Mouse (Mus musculus): Measurements from ENCODE around the gene Col20a1. TPM values are rescaled to one million over a fixed set of nuclear protein-coding genes. Genes with fewer than 3 reads are reported as not detected.

The Col20a1 gene
- polyA plus RNA-seq, 1 experiment from 2014 or later = 1.2 TPM

DNA sequence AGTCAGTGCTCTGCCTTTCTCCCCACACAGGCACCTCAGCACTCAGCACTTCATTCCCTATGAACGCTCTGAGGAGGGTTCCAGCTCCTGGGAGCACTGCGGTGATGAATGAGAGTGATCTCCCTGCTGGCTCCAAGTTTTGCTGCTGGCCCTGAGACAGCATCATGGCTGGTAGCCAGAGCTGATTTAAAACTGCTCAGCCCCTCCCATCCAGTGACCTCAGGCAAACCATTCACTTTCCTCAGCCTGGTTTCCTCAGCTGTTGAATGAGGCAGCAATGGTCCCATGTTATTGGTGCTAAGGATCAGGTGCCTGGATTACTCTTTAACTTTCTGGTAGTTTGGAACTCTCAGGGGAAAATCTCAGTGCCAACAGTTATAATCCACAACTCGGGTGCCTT lies 57.1 kb downstream of the Col20a1 start, which contains the start of gene Chrna4:
Gene Chrna4, minus strand, starts transcription at position 110 of the 400 bp plus-strand sequence.
- WGBS = 32% methylated on average over 3 of the region's 3 CpGs
- ATAC-seq (ENCODE audit: low read depth) = peak; percentile 29; the same call in 1 of the 2 replicates
- Histone ChIP-seq H3K9ac (peak within 1 kb of the TSS; percentile 41; the same call in 1 of the 2 replicates), H3K9me3 (no peaks in the 10 kb centered on the region), H3K4me3 (no peak within 1 kb of the TSS), H3K27ac (replicated peaks) (peak within 1 kb of the TSS; percentile 59), H3K4me2 (no peak within 1 kb of the TSS), H3K4me1 (replicated peaks) (peaks cover 51% of the 10 kb centered on the region), H3K27me3 (peaks cover 17% of the 10 kb centered on the region), H3K36me3 (no peaks in the 10 kb centered on the region)

GRCm38 (mm10) chr2:181044001-181044400 lies 57.7 kb downstream of the Col20a1 start:
- H3K4me1 ChIP-seq (replicated peaks) = peaks cover 54% of the 10 kb centered on the region
- no peaks in the 10 kb centered on the region for H3K9me3 ChIP-seq
- H3K27me3 ChIP-seq = peaks cover 17% of the 10 kb centered on the region
- no peak overlapping the region for H3K4me2 ChIP-seq
- no peaks in the 10 kb centered on the region for H3K36me3 ChIP-seq
- H3K4me3 ChIP-seq = no peak overlapping the region
- ATAC-seq (ENCODE audit: low read depth) = no peak
- 3% methylated on average over 3 of the region's 3 CpGs for WGBS
- H3K27ac ChIP-seq (replicated peaks) = peak overlapping the region; percentile 59; the same call in 1 of the 2 replicates
- no peak overlapping the region for H3K9ac ChIP-seq

DNA sequence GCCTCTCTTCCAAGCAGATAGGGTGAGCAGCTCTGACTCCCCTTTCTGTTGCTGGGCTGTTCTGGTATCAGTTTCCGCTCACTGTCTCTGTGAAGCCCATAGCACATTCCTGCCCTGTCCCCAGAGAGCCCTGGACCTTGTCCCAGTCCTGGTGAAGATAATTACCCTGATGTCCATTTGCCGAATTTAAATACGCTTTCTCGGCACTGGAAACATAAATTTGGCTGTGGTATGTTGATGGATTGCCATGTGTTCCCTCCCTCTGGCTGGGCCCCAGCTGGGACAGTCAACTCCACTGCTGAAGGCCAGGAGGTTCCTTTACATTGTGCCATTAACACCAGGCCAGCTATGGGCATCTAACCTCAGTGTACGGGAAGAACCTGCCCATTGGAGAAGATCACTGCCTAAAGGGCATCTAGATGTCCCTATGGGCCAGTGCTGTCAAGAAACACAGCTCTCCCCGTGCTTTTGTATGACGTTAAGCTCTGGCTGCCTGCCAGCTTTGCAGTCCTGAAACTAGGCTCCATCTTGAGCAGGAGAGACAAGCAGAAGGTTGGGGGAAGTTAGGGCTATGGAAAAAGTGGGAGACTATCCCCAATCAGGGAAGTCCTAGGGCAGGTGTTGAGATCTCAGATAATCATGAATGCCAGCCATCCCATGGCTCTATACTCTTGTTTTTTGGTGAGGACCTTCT lies 62.1 kb downstream of the Col20a1 start:
- Histone ChIP-seq H3K36me3 (no peaks in the 10 kb centered on the region), H3K4me2 (no peak overlapping the region), H3K4me1 (replicated peaks) (peaks cover 36% of the 10 kb centered on the region), H3K9ac (no peak overlapping the region), H3K27ac (replicated peaks) (no peak overlapping the region), H3K9me3 (no peaks in the 10 kb centered on the region), H3K4me3 (no peak overlapping the region), H3K27me3 (no peaks in the 10 kb centered on the region)
- no peak for ATAC-seq (ENCODE audit: low read depth)
- 20% methylated on average over 7 of the region's 7 CpGs for WGBS

- H3K36me3 ChIP-seq = no peaks in the 10 kb centered on the region
- no peaks in the 10 kb centered on the region for H3K9me3 ChIP-seq
- no peak overlapping the region for H3K27ac ChIP-seq (replicated peaks)
- peaks cover 32% of the 10 kb centered on the region for H3K4me1 ChIP-seq (replicated peaks)
- whole genome bisulfite sequencing = 81% methylated on average over 9 of the region's 9 CpGs
- no peak for ATAC-seq (ENCODE audit: low read depth)
- H3K27me3 ChIP-seq = no peaks in the 10 kb centered on the region
- no peak overlapping the region for H3K9ac ChIP-seq
- H3K4me3 ChIP-seq = no peak overlapping the region
- H3K4me2 ChIP-seq = no peak overlapping the region
These were observed 62.7 kb downstream of the Col20a1 start for GRCm38 (mm10) chr2:181048986-181049385.

DNA sequence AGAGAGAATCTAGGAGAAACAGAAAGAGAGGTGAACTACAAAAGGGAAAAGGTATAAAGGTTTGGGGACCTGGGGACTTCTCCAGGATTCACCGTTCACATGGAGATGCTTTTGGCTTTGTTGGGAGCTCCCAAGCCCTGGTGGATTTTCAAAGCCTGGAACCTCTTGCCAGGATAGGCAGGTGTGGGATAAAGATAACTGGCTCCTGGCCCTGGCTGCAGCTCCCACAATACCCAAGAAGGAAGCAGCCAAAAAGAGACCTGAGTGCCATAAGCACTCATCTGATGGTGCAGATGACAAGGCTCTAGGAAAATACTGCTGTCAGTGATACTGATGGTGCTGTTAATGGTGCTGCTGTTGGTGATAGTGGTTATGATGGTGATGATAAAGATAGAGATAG lies 65.8 kb downstream of the Col20a1 start:
- Histone ChIP-seq H3K27me3 (no peaks in the 10 kb centered on the region), H3K9ac (no peak overlapping the region), H3K27ac (replicated peaks) (no peak overlapping the region), H3K4me2 (no peak overlapping the region), H3K36me3 (no peaks in the 10 kb centered on the region), H3K4me3 (no peak overlapping the region), H3K9me3 (no peaks in the 10 kb centered on the region), H3K4me1 (replicated peaks) (peaks cover 33% of the 10 kb centered on the region)
- 89% methylated on average over 1 of the region's 1 CpGs for WGBS
- ATAC-seq (ENCODE audit: low read depth) = no peak

GRCm38 (mm10) chr2:181057341-181057740 lies 71.0 kb downstream of the Col20a1 start:
- Histone ChIP-seq H3K9me3 (no peaks in the 10 kb centered on the region), H3K4me1 (replicated peaks) (peaks cover 32% of the 10 kb centered on the region), H3K4me2 (no peak overlapping the region), H3K4me3 (no peak overlapping the region), H3K36me3 (no peaks in the 10 kb centered on the region), H3K9ac (no peak overlapping the region), H3K27ac (replicated peaks) (no peak overlapping the region), H3K27me3 (no peaks in the 10 kb centered on the region)
- no peak for ATAC-seq (ENCODE audit: low read depth)
- WGBS = 30% methylated on average over 8 of the region's 8 CpGs

DNA sequence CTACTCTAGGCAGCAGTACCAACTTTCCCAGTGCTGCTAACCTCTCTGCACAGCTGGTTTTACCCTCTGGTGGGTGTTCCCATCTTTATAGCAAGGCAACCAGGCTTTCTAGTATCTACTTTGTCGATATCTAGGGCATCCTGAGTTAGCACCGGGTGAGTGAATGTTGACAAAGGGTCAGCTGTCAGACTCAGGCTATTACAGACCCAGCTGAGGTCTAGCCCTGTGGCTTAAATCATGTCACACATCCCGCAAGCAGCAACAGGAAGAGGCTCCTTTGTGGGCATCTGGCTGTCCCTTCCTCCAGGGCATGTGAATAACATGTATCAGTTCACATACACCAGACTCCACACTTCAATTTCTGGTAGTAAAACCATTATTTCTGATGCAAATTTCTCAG lies 71.9 kb downstream of the Col20a1 start:
- 2% methylated on average over 3 of the region's 3 CpGs for WGBS
- Histone ChIP-seq H3K36me3 (no peaks in the 10 kb centered on the region), H3K4me1 (replicated peaks) (peaks cover 32% of the 10 kb centered on the region), H3K9me3 (no peaks in the 10 kb centered on the region), H3K27me3 (no peaks in the 10 kb centered on the region), H3K27ac (replicated peaks) (no peak overlapping the region), H3K4me3 (no peak overlapping the region), H3K9ac (no peak overlapping the region), H3K4me2 (no peak overlapping the region)
- ATAC-seq (ENCODE audit: low read depth) = peak; percentile 43; the same call in 1 of the 2 replicates

GRCm38 (mm10) chr2:181060127-181060526 lies 73.8 kb downstream of the Col20a1 start:
- H3K4me1 ChIP-seq (replicated peaks) = peaks cover 29% of the 10 kb centered on the region
- H3K4me2 ChIP-seq = no peak overlapping the region
- peak; percentile 66 for ATAC-seq (ENCODE audit: low read depth)

DNA sequence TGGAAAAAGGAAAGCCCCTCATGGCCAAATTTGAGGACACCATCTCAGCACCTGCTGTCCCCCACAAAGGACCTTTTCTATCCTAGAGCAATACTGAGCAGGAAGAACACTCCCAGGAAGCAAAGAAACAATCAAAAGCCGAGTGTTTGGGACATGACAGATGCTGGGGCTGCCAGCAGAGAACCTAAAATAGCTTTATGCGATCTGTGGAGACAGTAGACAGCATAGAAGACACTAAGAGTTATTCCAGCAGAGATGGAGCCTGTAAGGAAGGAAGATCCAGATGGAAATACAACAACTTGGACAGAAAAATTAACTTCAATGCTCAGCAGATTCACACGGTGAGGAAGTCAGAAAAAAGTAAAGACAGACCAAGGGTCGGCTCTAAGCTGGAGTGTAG lies 79.5 kb downstream of the Col20a1 start:
- no peaks in the 10 kb centered on the region for H3K9me3 ChIP-seq
- no peak overlapping the region for H3K4me3 ChIP-seq
- H3K4me2 ChIP-seq = no peak overlapping the region
- no peak overlapping the region for H3K9ac ChIP-seq
- WGBS = 60% methylated on average over 4 of the region's 4 CpGs
- ATAC-seq (ENCODE audit: low read depth) = no peak
- H3K27ac ChIP-seq (replicated peaks) = no peak overlapping the region
- H3K36me3 ChIP-seq = no peaks in the 10 kb centered on the region
- H3K27me3 ChIP-seq = no peaks in the 10 kb centered on the region
- no peaks in the 10 kb centered on the region for H3K4me1 ChIP-seq (replicated peaks)

More at GRCm38 (mm10) chr2:181060127-181060526, 73.8 kb downstream of the Col20a1 start:
- Histone ChIP-seq H3K27me3 (no peaks in the 10 kb centered on the region), H3K9me3 (no peaks in the 10 kb centered on the region), H3K4me3 (no peak overlapping the region), H3K9ac (no peak overlapping the region), H3K27ac (replicated peaks) (no peak overlapping the region), H3K36me3 (no peaks in the 10 kb centered on the region)
- WGBS = 18% methylated on average over 5 of the region's 5 CpGs

Other genes with a start within 250 kb of the Col20a1 start
- 4.2 and 4.3 TPM in 2 replicates for gene Bhlhe23, start 209.6 kb upstream of the Col20a1 start, polyA plus RNA-seq (2015; fragmentation: Nextera tagmentation; extraction: Ambion mirVana)
- 50.7 and 55.9 TPM in 2 replicates for gene Ythdf1, start 65.6 kb upstream of the Col20a1 start, polyA plus RNA-seq (2015; fragmentation: Nextera tagmentation; extraction: Ambion mirVana)
- 0.43 and 0.60 TPM in 2 replicates for gene Birc7, start 57.5 kb upstream of the Col20a1 start, polyA plus RNA-seq (2015; fragmentation: Nextera tagmentation; extraction: Ambion mirVana)
- 88.1 and 106 TPM in 2 replicates for gene Nkain4, start 31.8 kb upstream of the Col20a1 start, polyA plus RNA-seq (2015; fragmentation: Nextera tagmentation; extraction: Ambion mirVana)
- gene Arfgap1, start 19.3 kb upstream of the Col20a1 start, polyA plus RNA-seq (2015; fragmentation: Nextera tagmentation; extraction: Ambion mirVana) = 106 and 108 TPM in 2 replicates
- 42.9 and 43.0 TPM in 2 replicates for gene Chrna4, start 57.0 kb downstream of the Col20a1 start, polyA plus RNA-seq (2015; fragmentation: Nextera tagmentation; extraction: Ambion mirVana)
- gene Kcnq2, start 148.8 kb downstream of the Col20a1 start, polyA plus RNA-seq (2015; fragmentation: Nextera tagmentation; extraction: Ambion mirVana) = 43.9 TPM in 2 replicates
- 7.7 and 8.9 TPM in 2 replicates for gene Eef1a2, start 170.5 kb downstream of the Col20a1 start, polyA plus RNA-seq (2015; fragmentation: Nextera tagmentation; extraction: Ambion mirVana)
- gene Ppdpf, start 200.7 kb downstream of the Col20a1 start, polyA plus RNA-seq (2015; fragmentation: Nextera tagmentation; extraction: Ambion mirVana) = 331 and 431 TPM in 2 replicates
- gene Ptk6, start 216.3 kb downstream of the Col20a1 start, polyA plus RNA-seq (2015; fragmentation: Nextera tagmentation; extraction: Ambion mirVana) = not detected in 2 replicates
- gene Srms, start 226.7 kb downstream of the Col20a1 start, polyA plus RNA-seq (2015; fragmentation: Nextera tagmentation; extraction: Ambion mirVana) = 0.14 and 0.22 TPM in 2 replicates
- not detected in 2 replicates for gene Fndc11, start 233.5 kb downstream of the Col20a1 start, polyA plus RNA-seq (2015; fragmentation: Nextera tagmentation; extraction: Ambion mirVana)